Comparison of ENCODE assay signal across 8 mouse cellular contexts in the genomic region with DNA sequence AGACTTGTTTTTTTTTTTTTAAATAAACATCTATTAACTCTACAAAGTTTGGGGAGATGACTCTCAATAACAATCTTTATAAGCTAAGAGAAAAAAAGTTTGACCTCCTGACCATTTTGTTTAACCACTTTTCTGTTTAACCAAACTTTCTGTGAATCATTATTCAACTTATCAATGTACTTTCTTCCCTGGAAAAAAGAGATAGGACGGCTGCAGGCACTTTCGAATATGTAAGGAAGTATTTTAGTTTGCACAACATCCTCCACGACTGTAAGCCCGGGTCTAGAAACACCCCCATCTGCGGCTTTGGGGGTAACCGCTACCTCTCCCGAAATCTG. TPM values are rescaled to one million over a fixed set of nuclear protein-coding genes. Genes with fewer than 3 reads are reported as not detected.
DNase-seq lines count a peak whose midpoint lies in the region; ATAC-seq and TF ChIP-seq lines count a peak whose summit lies in the region.

No protein-coding gene starts in this region.

- no peak for ATAC-seq in limb, embryonic 15.5 days (ENCODE audit: insufficient number of reproducible peaks, low FRiP score, low TSS enrichment, low read depth)
- no peak for ATAC-seq in stomach, postnatal 0 days (ENCODE audit: low FRiP score, low TSS enrichment)
- no peak for ATAC-seq in monocyte, adult 5-6 weeks (replicated peaks; ENCODE audit: insufficient number of reproducible peaks, low FRiP score, low TSS enrichment, poor library complexity, severe bottlenecking)

- no peaks in the 10 kb centered on the region for H3K9me3 ChIP-seq in limb, embryonic 15.5 days
- no peaks in the 10 kb centered on the region for H3K9me3 ChIP-seq in stomach, postnatal 0 days (ENCODE audit: control insufficient read depth, low read length)

- WGBS in thymus, adult 2 months: 0% methylated on average over 7 of the region's 7 CpGs
- 30% methylated on average over 7 of the region's 7 CpGs for WGBS in limb, embryonic 15.5 days
- 14% methylated on average over 7 of the region's 7 CpGs for WGBS in stomach, postnatal 0 days

- H3K4me1 ChIP-seq in thymus, adult 2 months (replicated peaks; ENCODE audit: control insufficient read depth, insufficient read depth, low read length): no peaks in the 10 kb centered on the region; the same call in 1 of the 2 replicates
- H3K4me1 ChIP-seq in limb, embryonic 15.5 days: no peaks in the 10 kb centered on the region
- H3K4me1 ChIP-seq in stomach, postnatal 0 days (replicated peaks; ENCODE audit: control insufficient read depth, insufficient read depth): no peaks in the 10 kb centered on the region

- H3K36me3 ChIP-seq in thymus, adult 2 months (ENCODE audit: control insufficient read depth, insufficient read depth, low read length): no peaks in the 10 kb centered on the region
- 0 out of 2 replicates have a peak, but pooled peaks cover 4% of the 10 kb centered on the region for H3K36me3 ChIP-seq in limb, embryonic 15.5 days
- no peaks in the 10 kb centered on the region for H3K36me3 ChIP-seq in stomach, postnatal 0 days (ENCODE audit: control insufficient read depth, insufficient read depth, low read length)

- no peak for TF ChIP-seq POLR2A in thymus, adult 2 months (IDR thresholded peaks at IDR 0.05; ENCODE audit: control insufficient read depth, extremely low read depth, insufficient read depth, low read length, poor library complexity)

- H3K4me2 ChIP-seq in limb, embryonic 15.5 days: peak overlapping the region; percentile 40
- H3K4me2 ChIP-seq in stomach, postnatal 0 days (replicated peaks; ENCODE audit: low read depth): peak overlapping the region; percentile 57

- no peaks in the 10 kb centered on the region; the same call in 1 of the 2 replicates for H3K27me3 ChIP-seq in thymus, adult 2 months (ENCODE audit: control insufficient read depth, insufficient read depth, low read length)
- H3K27me3 ChIP-seq in limb, embryonic 15.5 days: no peaks in the 10 kb centered on the region
- no peaks in the 10 kb centered on the region for H3K27me3 ChIP-seq in stomach, postnatal 0 days (ENCODE audit: control insufficient read depth, insufficient read depth, low read length)

- peak overlapping the region; percentile 39; the same call in 1 of the 2 replicates for H3K9ac ChIP-seq in limb, embryonic 15.5 days
- peak overlapping the region; percentile 63 for H3K9ac ChIP-seq in stomach, postnatal 0 days (ENCODE audit: low read length)

- DNase-seq in gastrocnemius, adult 2 months: no peak
- no peak for DNase-seq in gastrocnemius, adult 18-20 months (ENCODE audit: low spot score)
- no peak for DNase-seq in thymus, adult 2 months
- no peak for DNase-seq in thymus, postnatal 4 days
- DNase-seq in stomach, postnatal 0 days (ENCODE audit: low spot score): no peak
- DNase-seq in frontal cortex, postnatal 36 days (ENCODE audit: low spot score in 2 of 2): no peak

- H3K4me3 ChIP-seq in gastrocnemius, adult 2 months: peak overlapping the region; percentile 82
- peak overlapping the region; percentile 100 for H3K4me3 ChIP-seq in thymus, adult 2 months (ENCODE audit: control insufficient read depth, insufficient read depth, low read length)
- H3K4me3 ChIP-seq in limb, embryonic 15.5 days: peak overlapping the region; percentile 54
- H3K4me3 ChIP-seq in stomach, postnatal 0 days (ENCODE audit: low read depth, low read length): peak overlapping the region; percentile 49

- H3K27ac ChIP-seq in gastrocnemius, adult 2 months: peak overlapping the region; percentile 80
- H3K27ac ChIP-seq in thymus, adult 2 months (ENCODE audit: control insufficient read depth, insufficient read depth, low read length): no peak overlapping the region
- H3K27ac ChIP-seq in limb, embryonic 15.5 days: peak overlapping the region; percentile 84; the same call in 1 of the 2 replicates
- H3K27ac ChIP-seq in stomach, postnatal 0 days (replicated peaks): peak overlapping the region; percentile 83

- intact Hi-C loops in gastrocnemius, adult 2 months (cut with DNase I): no loop called here

- no peak for TF ChIP-seq CTCF in gastrocnemius, adult 2 months (IDR thresholded peaks at IDR 0.05)
- TF ChIP-seq CTCF in thymus, adult 2 months (IDR thresholded peaks at IDR 0.05; ENCODE audit: borderline replicate concordance, control insufficient read depth, extremely low read depth, insufficient read depth, low read length, poor library complexity): no peak
- TF ChIP-seq CTCF in stomach, postnatal 0 days (IDR thresholded peaks at IDR 0.05; ENCODE audit: low read depth): no peak

- no peak for TF ChIP-seq EP300 in stomach, postnatal 0 days (optimal IDR thresholded peaks at IDR 0.05)

RNA-seq across cellular contexts. Expression of gene Prdx4, which starts 3.0 kb away (rescaled TPM):
- 10 to 100 TPM in 1 of 2 experiments, 1 to 10 TPM in 1; 5.1 to 10.5 TPM for total RNA-seq in gastrocnemius, adult 2 months (2021)
- total RNA-seq in gastrocnemius, adult 18-20 months (2021): 1 to 10 TPM; 6.3 to 6.9 TPM
- polyA plus RNA-seq in thymus, adult 2 months (2012; rRNA removed): 33.9 and 35.1 TPM in 2 replicates
- 306 and 308 TPM in 2 replicates for polyA plus RNA-seq in limb, embryonic 15.5 days (2015; fragmentation: Nextera tagmentation; extraction: Ambion mirVana)
- polyA plus RNA-seq in stomach, postnatal 0 days (2015; fragmentation: Nextera tagmentation; extraction: Ambion mirVana): 200 and 213 TPM in 2 replicates
- total RNA-seq in monocyte, adult 5-6 weeks (2017): 8.1 to 12.1 TPM (median 11.5 TPM) in 3 replicates

Comparison
In these comparisons a context has a peak if more than half of its experiments do, and no peak if none do; other contexts are left out.
1. H3K4me3 ChIP-seq: peak in every context shown above with its lines; median percentile 100 in thymus, adult 2 months; 82 in gastrocnemius, adult 2 months; 54 in limb, embryonic 15.5 days; 49 in stomach, postnatal 0 days.